Mouse (Mus musculus) forebrain, embryonic 15.5 days (tissue): Measurements from ENCODE around the gene Raly. TPM values are rescaled to one million over a fixed set of nuclear protein-coding genes. Genes with fewer than 3 reads are reported as not detected.
A peak's percentile ranks its signal among the peaks of the same experiment; 100 is the strongest.
"Not testable (repeated sequence)": the region's sequence is repeated elsewhere in the genome, so short reads cannot be mapped to it uniquely, and the experiment has no call there.

Source experiments
- ATAC-seq: fragments of 200-750 bp; cut with Nextera tagmentation; replicated peaks from 2 replicates; pipeline ENCODE4 v1.8.0; 2017; ENCODE audit warnings: mild to moderate bottlenecking, moderate TSS enrichment, moderate library complexity
- H3K27ac ChIP-seq: fragments of 300-500 bp; sonication (generic); replicated peaks from 2 replicates; pipeline ENCODE4 v1.5.1; 2015; ENCODE audit warnings: mild to moderate bottlenecking, inconsistent platforms
- H3K27me3 ChIP-seq: fragments of 300-500 bp; sonication (generic); 2 replicates; pipeline ENCODE4 v1.6.1; 2015; ENCODE audit warnings: inconsistent platforms
- H3K36me3 ChIP-seq: fragments of 300-500 bp; sonication (generic); 2 replicates; pipeline ENCODE4 v1.6.1; 2015; ENCODE audit warnings: mild to moderate bottlenecking, inconsistent platforms
- H3K4me1 ChIP-seq: fragments of 300-500 bp; sonication (generic); 2 replicates; pipeline ENCODE4 v1.6.1; 2015; ENCODE audit warnings: inconsistent platforms
- H3K4me2 ChIP-seq: fragments of 300-500 bp; sonication (generic); replicated peaks from 2 replicates; pipeline ENCODE4 v1.6.1; 2015; ENCODE audit warnings: mild to moderate bottlenecking, inconsistent platforms
- H3K4me3 ChIP-seq: fragments of 300-500 bp; sonication (generic); 2 replicates; pipeline ENCODE4 v1.5.1; 2015; ENCODE audit warnings: mild to moderate bottlenecking, inconsistent platforms
- H3K9ac ChIP-seq: fragments of 300-500 bp; sonication (generic); replicated peaks from 2 replicates; pipeline ENCODE4 v1.6.1; 2015; ENCODE audit warnings: mild to moderate bottlenecking, inconsistent platforms
- H3K9me3 ChIP-seq: fragments of 300-500 bp; sonication (generic); 2 replicates; pipeline ENCODE4 v1.6.1; 2016; ENCODE audit warnings: inconsistent platforms
- WGBS: fragments of 180-500 bp; shearing (Covaris S2); methylation state at CpG from one replicate; pipeline ENCODE4 v1.1.7; 2015; ENCODE audit warnings: mixed read lengths; 5-methylcytosine and 5-hydroxymethylcytosine counted together
- polyA plus RNA-seq: library from polyadenylated mRNA; unstranded; fragments of >200 nt; fragmentation: Nextera tagmentation; extraction: Ambion mirVana; gene quantifications from 2 replicates; pipeline ENCODE4 v1.2.1, GENCODE M21; 2015

The Raly gene
- polyA plus RNA-seq, 1 experiment from 2014 or later: 38.2 TPM

DNA sequence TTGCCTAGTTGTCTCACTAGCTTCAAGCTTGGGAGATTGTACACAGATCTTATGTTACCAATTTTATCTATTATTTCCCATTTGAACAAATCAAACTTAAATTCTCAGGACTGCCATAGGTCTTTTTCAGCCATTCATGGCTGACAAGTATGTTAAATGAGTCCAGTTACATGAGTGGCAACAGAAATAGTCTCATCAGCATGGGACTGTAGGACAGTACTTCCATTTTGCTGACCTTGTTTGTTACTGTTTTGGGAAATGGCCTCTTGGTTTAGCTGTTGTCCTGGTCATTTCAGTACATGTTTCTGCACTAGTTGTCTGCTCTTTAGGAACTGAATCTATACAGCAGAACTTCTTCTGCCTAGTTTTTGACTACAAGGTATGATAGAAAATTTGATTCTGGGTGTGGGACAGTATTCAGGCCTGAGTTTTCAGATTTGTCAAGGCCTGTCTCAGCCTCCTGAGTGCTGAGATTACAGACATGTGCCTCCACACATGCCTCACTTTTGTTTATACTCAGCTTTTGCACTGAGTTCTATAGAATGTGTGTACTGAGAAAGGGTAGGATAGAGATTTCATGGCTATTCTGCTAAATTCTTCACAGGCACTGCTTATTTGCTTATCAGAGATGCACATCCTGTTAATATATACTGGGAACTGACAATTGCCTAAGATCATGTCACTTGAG lies 79.2 kb downstream of the Raly start:
- H3K27me3 ChIP-seq: no peaks in the 10 kb centered on the region
- no peak overlapping the region for H3K9ac ChIP-seq
- H3K27ac ChIP-seq: no peak overlapping the region
- no peak overlapping the region for H3K4me2 ChIP-seq
- no peaks in the 10 kb centered on the region for H3K4me1 ChIP-seq
- H3K36me3 ChIP-seq: peaks cover 73% of the 10 kb centered on the region
- H3K4me3 ChIP-seq: no peak overlapping the region
- ATAC-seq: no peak
- no peaks in the 10 kb centered on the region for H3K9me3 ChIP-seq

DNA sequence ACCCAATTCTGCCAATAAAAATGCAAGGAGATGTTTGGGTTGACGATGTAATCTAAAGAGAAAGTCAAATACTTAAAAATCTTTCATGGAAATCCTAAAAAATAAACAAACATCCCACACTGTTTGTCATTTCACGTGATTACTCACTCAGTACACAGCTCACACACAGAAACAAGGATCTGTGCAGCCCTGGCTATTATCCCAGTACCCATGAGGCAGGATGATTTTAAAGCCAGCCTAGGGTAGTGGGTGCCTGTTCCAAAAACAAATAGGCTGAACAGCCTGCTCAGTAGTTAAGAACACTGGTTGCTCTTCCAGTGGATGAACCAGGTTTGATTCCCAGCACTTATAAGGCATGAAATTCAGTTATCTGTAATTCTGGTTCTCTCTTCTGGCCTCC lies 85.7 kb downstream of the Raly start:
- H3K4me3 ChIP-seq: no peak overlapping the region
- no peak overlapping the region for H3K4me2 ChIP-seq
- no peak overlapping the region for H3K27ac ChIP-seq
- WGBS: 87% methylated on average over 2 of the region's 2 CpGs
- H3K9ac ChIP-seq: no peak overlapping the region
- H3K9me3 ChIP-seq: no peaks in the 10 kb centered on the region
- no peak for ATAC-seq
- peaks cover 52% of the 10 kb centered on the region for H3K36me3 ChIP-seq
- no peaks in the 10 kb centered on the region for H3K4me1 ChIP-seq
- H3K27me3 ChIP-seq: no peaks in the 10 kb centered on the region

DNA sequence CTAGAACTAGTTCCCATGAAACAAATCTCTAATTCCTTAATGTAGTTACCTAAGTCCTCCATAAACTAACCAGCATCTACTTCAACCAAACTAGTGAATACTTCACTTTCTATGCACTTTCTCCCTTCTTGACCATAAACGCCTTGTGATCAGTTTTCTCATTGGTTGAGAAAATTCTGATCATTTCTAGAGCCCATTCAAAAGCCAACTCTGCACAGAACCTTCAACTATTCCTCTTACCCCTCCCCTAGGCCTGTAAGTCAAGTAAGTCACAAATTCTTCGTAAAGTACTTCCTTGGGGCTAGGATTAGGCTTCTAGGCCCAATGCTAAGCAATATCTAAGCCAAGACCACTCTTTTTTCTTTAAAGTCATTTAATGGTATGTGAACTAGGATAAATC lies 100.7 kb downstream of the Raly start:
- peak overlapping the region; percentile 85 for H3K9ac ChIP-seq
- H3K36me3 ChIP-seq: peaks cover 10% of the 10 kb centered on the region
- 19% methylated on average over 2 of the region's 2 CpGs for WGBS
- peaks cover 26% of the 10 kb centered on the region for H3K4me1 ChIP-seq
- no peak for ATAC-seq
- H3K27ac ChIP-seq: no peak overlapping the region; the same call in 1 of the 2 replicates
- no peaks in the 10 kb centered on the region for H3K9me3 ChIP-seq
- H3K4me3 ChIP-seq: peak overlapping the region; percentile 94
- peaks cover 3% of the 10 kb centered on the region; the same call in 1 of the 2 replicates for H3K27me3 ChIP-seq
- H3K4me2 ChIP-seq: peak overlapping the region; percentile 70

DNA sequence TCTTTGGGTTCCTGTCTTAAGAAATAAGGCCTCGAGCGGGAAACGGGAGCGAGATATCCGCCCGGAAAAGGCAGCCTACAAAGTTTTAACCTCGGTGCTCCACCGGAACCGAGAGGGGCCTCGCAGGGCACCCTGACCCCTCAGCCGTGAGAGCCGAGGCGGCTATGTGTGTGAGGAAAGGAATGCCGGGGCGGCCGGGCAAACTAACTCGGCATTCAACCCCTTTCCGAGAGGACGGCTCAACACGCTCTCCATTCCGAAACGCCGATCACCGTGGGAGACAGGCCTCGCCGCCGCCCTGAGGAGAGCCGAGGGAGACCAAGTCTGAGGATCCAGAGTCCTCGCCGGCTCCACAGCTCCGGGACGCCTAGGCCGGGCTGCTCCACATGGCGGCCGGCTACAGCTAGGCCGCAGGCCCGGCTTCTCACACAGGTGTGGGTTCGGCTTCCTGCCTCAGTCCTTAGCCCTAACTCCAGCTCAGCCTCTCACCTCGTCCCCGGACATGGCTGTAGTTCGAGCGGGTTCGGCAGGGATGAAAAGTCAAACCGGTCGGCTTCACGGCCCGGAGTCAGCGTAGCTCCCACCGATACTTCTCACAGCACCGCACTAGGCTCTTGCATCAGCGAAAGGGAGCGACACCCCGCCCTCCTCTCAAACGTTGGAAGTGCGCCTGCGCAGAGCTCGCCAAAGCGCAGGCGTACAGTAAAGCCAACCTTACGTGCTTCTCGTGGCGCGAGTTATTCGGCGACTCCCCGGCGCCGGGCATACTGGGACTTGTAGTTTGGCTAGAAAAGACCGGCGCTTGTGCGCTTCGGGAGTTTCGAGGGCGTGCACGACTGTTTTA lies 101.5 kb downstream of the Raly start, which contains the start of gene Eif2s2:
Eif2s2 (minus strand) TSS at position 735 of the 844 bp plus-strand sequence.
- WGBS: under 1% methylated on average over 75 of the region's 75 CpGs

DNA sequence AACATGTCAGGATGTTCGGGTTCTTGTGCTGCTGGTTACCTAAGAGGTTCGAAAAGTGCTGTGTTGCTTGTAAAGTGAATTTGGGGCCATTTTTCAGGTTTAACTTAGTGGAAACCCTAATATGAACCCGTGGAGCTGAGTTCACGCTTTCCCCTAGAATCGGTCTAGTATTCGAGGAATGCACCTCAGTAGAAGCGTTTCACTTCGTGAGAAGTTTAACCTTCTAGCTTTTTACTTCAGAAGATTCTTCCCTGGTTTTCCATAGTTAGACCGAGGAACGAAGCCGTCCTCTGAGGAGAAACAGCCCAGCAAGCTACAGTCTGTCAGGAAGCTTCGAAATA lies 102.1 kb downstream of the Raly start:
- Histone ChIP-seq H3K4me3 (peak overlapping the region; percentile 94), H3K36me3 (peaks cover under 1% of the 10 kb centered on the region; the same call in 1 of the 2 replicates), H3K9me3 (no peaks in the 10 kb centered on the region), H3K4me2 (peak overlapping the region; percentile 63), H3K27me3 (peaks cover 3% of the 10 kb centered on the region; the same call in 1 of the 2 replicates), H3K27ac (no peak overlapping the region), H3K4me1 (peaks cover 26% of the 10 kb centered on the region), H3K9ac (peak overlapping the region; percentile 33)
- peak; percentile 14 for ATAC-seq
- WGBS: 11% methylated on average over 12 of the region's 12 CpGs

More for the DNA sequence above, 101.5 kb downstream of the Raly start, which contains the start of gene Eif2s2:
- Histone ChIP-seq H3K9ac (peak within 1 kb of the TSS; percentile 85), H3K4me1 (peaks cover 26% of the 10 kb centered on the region), H3K4me3 (peak within 1 kb of the TSS; percentile 94), H3K36me3 (peaks cover 4% of the 10 kb centered on the region; the same call in 1 of the 2 replicates), H3K27me3 (peaks cover 3% of the 10 kb centered on the region; the same call in 1 of the 2 replicates), H3K4me2 (peak within 1 kb of the TSS; percentile 70), H3K9me3 (no peaks in the 10 kb centered on the region), H3K27ac (peak within 1 kb of the TSS; percentile 76)
- peak; percentile 99 for ATAC-seq

DNA sequence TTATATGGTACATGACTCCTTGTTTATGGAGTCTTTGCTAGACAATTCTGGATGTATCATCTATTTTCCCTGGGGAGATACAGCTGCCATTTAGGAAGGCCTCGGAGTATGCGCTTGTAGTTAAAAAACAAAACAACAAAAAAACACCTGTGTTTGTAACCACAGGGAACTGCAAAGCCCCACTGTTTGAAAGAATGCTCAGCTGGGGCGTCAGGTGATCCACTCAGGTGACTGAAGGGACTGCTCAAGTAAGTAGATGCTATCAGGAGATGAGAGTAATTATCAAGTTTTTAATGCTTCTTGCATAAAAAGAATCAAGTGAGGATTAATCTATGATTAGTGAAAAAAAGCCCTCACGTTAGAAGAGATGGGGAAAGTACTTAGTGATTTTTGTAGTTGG lies 102.7 kb downstream of the Raly start:
- WGBS: 67% methylated on average over 4 of the region's 4 CpGs
- peaks cover 3% of the 10 kb centered on the region; the same call in 1 of the 2 replicates for H3K27me3 ChIP-seq
- no peak for ATAC-seq
- no peaks in the 10 kb centered on the region for H3K36me3 ChIP-seq
- H3K4me3 ChIP-seq: peak overlapping the region; percentile 94; the same call in 1 of the 2 replicates
- no peak overlapping the region for H3K9ac ChIP-seq
- no peak overlapping the region for H3K27ac ChIP-seq
- peak overlapping the region; percentile 63 for H3K4me2 ChIP-seq
- peaks cover 26% of the 10 kb centered on the region for H3K4me1 ChIP-seq
- no peaks in the 10 kb centered on the region for H3K9me3 ChIP-seq

DNA sequence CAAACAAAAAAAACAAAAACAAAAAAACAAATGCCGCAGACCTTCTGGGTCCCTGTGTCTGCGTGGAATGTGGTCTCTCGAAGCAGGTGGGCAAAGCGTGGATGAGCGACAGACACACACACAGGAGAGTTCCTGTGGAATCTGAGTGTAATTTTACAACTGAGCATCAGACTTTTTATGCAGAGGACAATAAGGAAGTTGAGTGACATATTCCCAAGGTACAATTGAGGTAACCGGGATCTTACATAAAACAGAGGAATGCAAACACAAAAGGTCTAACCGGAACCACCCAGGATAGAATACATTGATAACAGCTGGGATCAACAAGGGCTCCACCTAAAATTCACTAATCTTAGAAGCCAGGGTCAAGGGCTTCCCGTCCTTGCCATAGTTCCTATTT lies 108.1 kb downstream of the Raly start:
- H3K27me3 ChIP-seq, H3K9me3 ChIP-seq, H3K4me2 ChIP-seq, H3K4me1 ChIP-seq, ATAC-seq, H3K4me3 ChIP-seq, H3K36me3 ChIP-seq, H3K9ac ChIP-seq, H3K27ac ChIP-seq: not testable (repeated sequence)
- WGBS: 88% methylated on average over 8 of the region's 8 CpGs

DNA sequence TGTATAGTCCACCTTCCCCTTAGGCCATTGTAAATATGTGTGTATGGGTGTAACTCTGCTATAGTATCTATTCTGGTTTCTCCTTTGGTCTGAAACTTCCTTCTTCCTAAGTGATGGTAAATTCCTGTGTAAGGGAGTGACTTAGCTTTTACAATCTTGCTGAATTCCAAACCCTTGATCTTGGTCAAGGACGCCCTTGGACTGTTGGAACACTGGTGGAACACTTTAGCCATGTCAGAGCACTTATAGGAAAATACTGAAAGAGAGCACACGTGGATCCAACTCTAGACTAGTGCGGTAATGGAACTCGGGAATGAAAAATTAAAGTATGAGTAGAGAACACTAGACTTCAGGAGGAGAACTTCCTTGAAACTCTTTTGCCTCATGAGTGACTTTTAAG lies 108.5 kb downstream of the Raly start:
- H3K4me1 ChIP-seq, ATAC-seq, H3K9me3 ChIP-seq, H3K4me3 ChIP-seq, H3K36me3 ChIP-seq, H3K27ac ChIP-seq, H3K9ac ChIP-seq, H3K4me2 ChIP-seq, H3K27me3 ChIP-seq: not testable (repeated sequence)
- 86% methylated on average over 4 of the region's 4 CpGs for WGBS

DNA sequence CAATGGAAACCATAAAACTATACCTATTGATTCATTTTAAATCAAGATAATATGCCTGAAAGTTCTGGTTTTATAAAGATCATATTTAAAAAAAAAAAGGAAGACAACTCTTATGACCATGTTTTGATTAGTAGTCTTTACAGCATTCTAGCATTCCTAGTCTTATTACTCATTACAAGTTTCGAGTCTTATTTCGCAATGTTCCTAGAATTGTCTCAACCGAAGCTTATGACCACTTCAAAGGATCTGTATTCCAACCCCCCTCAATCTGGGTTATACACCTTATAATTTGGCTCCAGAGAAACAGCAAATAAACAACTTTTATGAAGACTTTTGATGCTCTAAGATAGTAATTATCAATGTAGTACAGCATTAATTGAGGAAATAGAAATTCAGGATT lies 111.2 kb downstream of the Raly start:
- no peak overlapping the region for H3K9ac ChIP-seq
- H3K36me3 ChIP-seq: no peaks in the 10 kb centered on the region
- H3K27ac ChIP-seq: no peak overlapping the region
- H3K27me3 ChIP-seq: no peaks in the 10 kb centered on the region
- no peak overlapping the region for H3K4me2 ChIP-seq
- no peak for ATAC-seq
- H3K9me3 ChIP-seq: no peaks in the 10 kb centered on the region
- 91% methylated on average over 3 of the region's 3 CpGs for WGBS
- H3K4me1 ChIP-seq: no peaks in the 10 kb centered on the region
- H3K4me3 ChIP-seq: no peak overlapping the region

DNA sequence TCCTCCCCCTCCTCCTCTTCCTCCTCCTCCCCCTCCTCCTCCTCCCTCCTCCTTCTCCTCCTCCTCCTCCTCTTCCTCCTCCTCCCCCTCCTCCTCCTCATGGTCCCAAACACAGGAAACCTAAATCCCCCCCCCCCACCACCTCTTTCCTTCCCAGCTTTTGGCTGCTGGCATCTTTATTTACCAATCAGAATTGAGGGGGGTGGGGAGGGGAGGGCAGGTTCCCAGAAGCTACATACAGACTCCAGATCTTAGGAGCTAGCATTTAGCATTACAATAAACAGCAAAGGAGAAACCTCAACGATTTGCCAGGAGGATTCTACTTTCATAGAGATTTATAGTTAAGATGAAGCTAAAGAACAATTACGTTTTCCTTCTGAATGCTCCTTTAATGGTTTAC lies 114.9 kb downstream of the Raly start:
- no peaks in the 10 kb centered on the region for H3K4me1 ChIP-seq
- H3K27me3 ChIP-seq: no peaks in the 10 kb centered on the region
- no peak overlapping the region for H3K4me2 ChIP-seq
- H3K27ac ChIP-seq: no peak overlapping the region
- H3K4me3 ChIP-seq: no peak overlapping the region
- ATAC-seq: no peak
- WGBS: 56% methylated on average over 2 of the region's 2 CpGs
- H3K9me3 ChIP-seq: no peaks in the 10 kb centered on the region
- no peak overlapping the region for H3K9ac ChIP-seq
- no peaks in the 10 kb centered on the region for H3K36me3 ChIP-seq

DNA sequence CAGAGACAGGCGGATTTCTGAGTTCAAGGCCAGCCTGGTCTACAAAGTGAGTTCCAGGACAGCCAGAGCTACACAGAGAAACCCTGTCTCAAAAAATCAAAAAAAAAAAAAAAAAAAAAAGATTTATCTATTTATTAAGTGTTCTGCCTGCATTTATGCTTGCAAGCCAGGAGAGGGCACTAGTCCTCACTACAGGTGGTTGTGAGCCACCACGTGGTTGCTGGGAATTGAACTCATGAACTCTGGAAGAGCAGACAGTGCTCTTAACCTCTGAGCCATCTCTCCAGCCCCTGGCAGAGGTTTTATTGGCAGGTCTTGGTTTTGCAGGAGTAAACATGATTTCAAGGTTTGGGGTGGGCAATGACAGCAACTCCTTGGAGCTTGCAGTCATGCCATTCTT lies 117.3 kb downstream of the Raly start:
- H3K4me1 ChIP-seq, H3K27ac ChIP-seq, H3K9ac ChIP-seq, H3K9me3 ChIP-seq, H3K4me3 ChIP-seq, H3K27me3 ChIP-seq, ATAC-seq, H3K4me2 ChIP-seq, H3K36me3 ChIP-seq: not testable (repeated sequence)
- WGBS: 37% methylated on average over 2 of the region's 2 CpGs

DNA sequence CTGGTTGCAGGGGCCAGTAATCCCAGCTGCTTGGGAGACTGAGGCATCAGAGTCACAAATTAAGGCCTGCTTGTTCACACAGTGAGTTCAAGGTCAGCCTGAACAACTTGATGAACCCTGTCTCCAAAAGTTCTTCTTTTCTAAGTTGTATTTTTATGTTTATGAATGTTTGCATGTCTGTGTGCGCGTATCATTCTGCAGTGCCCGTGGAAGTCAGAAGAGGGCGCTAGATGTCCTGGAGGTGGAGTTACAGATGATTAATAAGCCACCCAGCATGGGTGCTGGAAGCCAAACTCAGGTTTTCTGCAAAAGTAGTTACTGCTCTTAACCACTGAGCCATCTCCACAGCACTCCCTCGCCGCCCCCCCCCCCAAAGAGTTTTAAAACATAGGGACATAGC lies 118.9 kb downstream of the Raly start:
- H3K9me3 ChIP-seq: no peaks in the 10 kb centered on the region
- ATAC-seq: no peak
- no peaks in the 10 kb centered on the region for H3K27me3 ChIP-seq
- H3K4me2 ChIP-seq: no peak overlapping the region
- no peaks in the 10 kb centered on the region for H3K36me3 ChIP-seq
- no peak overlapping the region for H3K9ac ChIP-seq
- no peaks in the 10 kb centered on the region for H3K4me1 ChIP-seq
- 74% methylated on average over 6 of the region's 6 CpGs for whole genome bisulfite sequencing
- no peak overlapping the region for H3K4me3 ChIP-seq
- H3K27ac ChIP-seq: no peak overlapping the region
